Mouse (Mus musculus) kidney, postnatal 0 days (tissue): ENCODE measurements around the gene Ubn2. TPM values are rescaled to one million over a fixed set of nuclear protein-coding genes. Genes with fewer than 3 reads are reported as not detected.
A peak's percentile ranks its signal among the peaks of the same experiment; 100 is the strongest.
"Not testable (repeated sequence)": the region's sequence is repeated elsewhere in the genome, so short reads cannot be mapped to it uniquely, and the experiment has no call there.

Experiments
- ATAC-seq: fragments of 200-750 bp; cut with Nextera tagmentation; replicated peaks from 2 replicates; pipeline ENCODE4 v1.8.0; 2017; ENCODE audit warnings: low read depth, moderate number of reproducible peaks, moderate TSS enrichment, moderate library complexity; ENCODE audit not compliant: low FRiP score
- DNase-seq: peaks from one replicate; pipeline ENCODE4 v3.0.0-alpha.2; 2016; ENCODE audit warnings: low spot score
- H3K27ac ChIP-seq: fragments of 300-500 bp; sonication (generic); 2 replicates; pipeline ENCODE4 v1.5.1; 2014; ENCODE audit warnings: mild to moderate bottlenecking
- H3K27me3 ChIP-seq: fragments of 300-500 bp; sonication (generic); 2 replicates; pipeline ENCODE4 v1.6.1; 2014; ENCODE audit warnings: low read length, mixed read lengths; ENCODE audit not compliant: insufficient read depth
- H3K36me3 ChIP-seq: fragments of 300-500 bp; sonication (generic); 2 replicates; pipeline ENCODE4 v1.6.1; 2014; ENCODE audit warnings: low read length, mixed read lengths; ENCODE audit not compliant: insufficient read depth
- H3K4me1 ChIP-seq: fragments of 300-500 bp; sonication (generic); replicated peaks from 2 replicates; pipeline ENCODE4 v1.6.1; 2014; ENCODE audit warnings: antibody characterized with exemption, low read length, mixed read lengths; ENCODE audit not compliant: insufficient read depth
- H3K4me2 ChIP-seq: fragments of 300-500 bp; sonication (generic); 2 replicates; pipeline ENCODE4 v1.6.1; 2014; ENCODE audit warnings: mild to moderate bottlenecking, low read length, moderate library complexity, mixed read lengths
- H3K4me3 ChIP-seq: fragments of 300-500 bp; sonication (generic); replicated peaks from 2 replicates; pipeline ENCODE4 v1.5.1; 2014; ENCODE audit warnings: low read depth, low read length
- H3K9ac ChIP-seq: fragments of 300-500 bp; sonication (generic); 2 replicates; pipeline ENCODE4 v1.6.1; 2014; ENCODE audit warnings: low read depth, low read length
- H3K9me3 ChIP-seq: fragments of 300-500 bp; sonication (generic); replicated peaks from 2 replicates; pipeline ENCODE4 v1.6.1; 2016; ENCODE audit warnings: low read length, inconsistent platforms, mixed read lengths
- CTCF ChIP-seq: IDR thresholded peaks from 2 replicates; pipeline ENCODE4 v1.5.1; 2016; ENCODE audit warnings: antibody characterized with exemption, low read depth, mild to moderate bottlenecking, moderate library complexity
- WGBS: fragments of 180-500 bp; shearing (Covaris S2); extraction: QIAGEN DNeasy Blood & Tissue Kit; methylation state at CpG from one replicate; pipeline ENCODE4 v1.1.7; 2014; 5-methylcytosine and 5-hydroxymethylcytosine counted together
- polyA plus RNA-seq: library from polyadenylated mRNA; unstranded; fragments of >200 nt; fragmentation: Nextera tagmentation; extraction: Ambion mirVana; gene quantifications from 2 replicates; pipeline ENCODE4 v1.2.1, GENCODE M21; 2015

The Ubn2 gene
- polyA plus RNA-seq, 1 experiment from 2014 or later, result 8.3 TPM

DNA sequence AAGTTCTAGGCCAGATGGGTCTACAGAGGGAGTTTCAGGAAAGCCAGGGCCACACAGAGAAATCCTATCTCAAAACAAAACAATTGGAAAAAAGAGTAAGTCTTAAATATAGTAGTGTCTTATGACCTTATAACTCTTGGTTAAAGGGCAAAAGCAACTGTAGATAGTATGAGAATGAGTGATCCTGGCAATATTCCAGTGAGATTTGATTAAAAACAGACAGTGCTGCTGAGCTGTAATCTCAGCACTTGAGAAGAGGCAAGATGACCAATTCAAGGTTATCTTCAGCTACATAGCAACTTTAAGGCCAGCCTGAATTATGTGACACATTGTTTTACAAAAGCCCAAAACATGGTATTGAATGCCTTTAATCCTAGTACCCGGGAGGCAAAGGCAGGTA is 114.0 kb downstream of the Ubn2 start:
- no peaks in the 10 kb centered on the region for H3K36me3 ChIP-seq
- H3K27ac ChIP-seq, result no peak overlapping the region
- WGBS, result 88% methylated on average over 1 of the region's 1 CpGs
- no peak for TF ChIP-seq CTCF
- H3K4me1 ChIP-seq, result 0 out of 2 replicates have a peak, but pooled peaks cover 2% of the 10 kb centered on the region
- DNase-seq, result no peak
- no peak overlapping the region for H3K4me2 ChIP-seq
- no peak for ATAC-seq
- H3K27me3 ChIP-seq, result no peaks in the 10 kb centered on the region
- no peak overlapping the region for H3K4me3 ChIP-seq
- H3K9me3 ChIP-seq, result no peaks in the 10 kb centered on the region
- H3K9ac ChIP-seq, result no peak overlapping the region

DNA sequence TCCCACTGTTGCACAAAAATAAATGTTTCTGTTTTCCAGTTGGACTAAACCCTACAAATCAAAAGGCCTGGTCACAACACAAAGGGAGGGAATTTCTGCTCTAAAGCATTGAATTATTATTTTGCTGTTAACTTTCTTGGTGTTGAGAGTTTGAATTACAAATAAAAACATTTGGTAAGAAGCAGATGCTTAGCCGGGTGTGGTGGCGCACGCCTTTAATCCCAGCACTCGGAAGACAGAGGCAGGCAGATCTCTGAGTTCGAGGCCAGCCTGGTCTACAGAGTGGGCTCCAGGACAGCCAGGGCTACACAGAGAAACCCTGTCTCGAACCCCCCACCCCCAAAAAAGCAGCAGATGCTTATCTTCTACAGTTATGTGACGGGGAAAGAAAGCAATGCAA is 114.8 kb downstream of the Ubn2 start:
- H3K4me2 ChIP-seq, H3K9me3 ChIP-seq, H3K4me3 ChIP-seq, H3K27me3 ChIP-seq, H3K36me3 ChIP-seq, H3K9ac ChIP-seq, DNase-seq, H3K27ac ChIP-seq, H3K4me1 ChIP-seq, ATAC-seq: not testable (repeated sequence)
- 93% methylated on average over 7 of the region's 7 CpGs for WGBS

DNA sequence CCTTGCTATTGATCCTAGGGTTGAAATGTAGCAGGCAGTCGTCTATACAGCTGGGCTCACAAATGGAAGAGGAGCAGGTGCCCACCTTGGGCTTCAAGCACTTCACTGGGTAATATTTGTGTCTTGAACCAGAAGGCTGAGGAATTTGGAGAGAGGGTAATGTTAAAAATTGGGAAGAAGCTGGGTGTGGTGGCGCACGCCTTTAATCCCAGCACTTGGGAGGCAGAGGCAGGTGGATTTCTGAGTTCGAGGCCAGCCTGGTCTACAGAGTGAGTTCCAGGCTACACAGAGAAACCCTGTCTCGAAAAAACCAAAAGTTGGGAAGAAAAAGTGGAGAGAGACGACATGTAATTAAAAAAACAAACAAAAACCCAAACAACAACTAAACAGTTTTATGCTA is 116.1 kb downstream of the Ubn2 start:
- peak overlapping the region; percentile 94; the same call in 1 of the 2 replicates for H3K9ac ChIP-seq
- not testable (repeated sequence) for DNase-seq, H3K27me3 ChIP-seq, H3K4me1 ChIP-seq, H3K36me3 ChIP-seq, H3K9me3 ChIP-seq, ATAC-seq
- H3K27ac ChIP-seq, result peak overlapping the region; percentile 100
- 83% methylated on average over 6 of the region's 6 CpGs for WGBS
- peak overlapping the region; percentile 76; the same call in 1 of the 2 replicates for H3K4me3 ChIP-seq
- H3K4me2 ChIP-seq, result peak overlapping the region; percentile 67

DNA sequence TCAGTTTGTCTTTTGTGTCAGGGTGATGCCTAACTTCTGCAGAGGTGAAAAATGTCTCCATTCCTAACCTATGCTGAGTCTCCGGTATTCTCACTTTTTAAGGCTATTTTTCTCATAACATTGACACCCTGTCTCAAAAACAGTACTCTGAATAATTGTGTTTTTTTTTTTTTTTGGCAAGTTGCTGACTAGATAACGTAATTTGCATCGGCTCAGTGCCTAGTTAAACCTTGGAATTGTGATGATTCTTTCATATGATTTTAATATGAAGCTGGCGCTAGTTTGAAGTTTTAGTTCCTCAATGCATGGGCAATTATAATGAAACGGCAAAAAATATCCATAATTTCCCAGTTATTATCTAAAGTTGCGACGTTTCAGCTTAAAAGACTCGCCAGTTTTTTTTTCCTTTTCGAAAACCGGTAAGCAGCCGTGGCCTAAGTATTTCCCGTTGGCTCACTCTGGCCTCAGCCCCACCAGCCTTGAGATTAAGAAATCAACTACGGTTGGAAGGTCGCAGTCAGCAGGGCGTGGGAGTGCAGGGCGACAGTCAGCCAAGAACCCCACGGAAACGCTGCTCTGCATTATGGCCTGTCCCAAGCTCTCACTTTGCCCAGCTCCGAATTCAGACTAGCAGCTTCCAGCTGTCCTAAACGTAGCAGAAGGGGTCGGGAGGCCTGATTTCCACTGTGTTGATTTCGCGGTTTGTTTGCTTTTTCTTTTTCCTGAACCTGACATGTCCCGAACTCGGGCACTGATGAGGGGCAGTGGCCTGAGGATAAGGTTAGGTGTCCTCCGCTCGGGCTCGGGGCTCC is 116.7 kb downstream of the Ubn2 start:
- ATAC-seq (peak; percentile 51), DNase-seq (peak; percentile 83)
- 4% methylated on average over 28 of the region's 28 CpGs for WGBS
- H3K4me1 ChIP-seq, result peaks cover 9% of the 10 kb centered on the region; the same call in 1 of the 2 replicates
- no peaks in the 10 kb centered on the region for H3K27me3 ChIP-seq
- H3K27ac ChIP-seq, result peak overlapping the region; percentile 100
- H3K9ac ChIP-seq, result peak overlapping the region; percentile 94
- no peak for TF ChIP-seq CTCF
- H3K4me2 ChIP-seq, result peak overlapping the region; percentile 67
- H3K4me3 ChIP-seq, result peak overlapping the region; percentile 76
- no peaks in the 10 kb centered on the region for H3K9me3 ChIP-seq
- H3K36me3 ChIP-seq, result 0 out of 2 replicates have a peak, but pooled peaks cover 2% of the 10 kb centered on the region

DNA sequence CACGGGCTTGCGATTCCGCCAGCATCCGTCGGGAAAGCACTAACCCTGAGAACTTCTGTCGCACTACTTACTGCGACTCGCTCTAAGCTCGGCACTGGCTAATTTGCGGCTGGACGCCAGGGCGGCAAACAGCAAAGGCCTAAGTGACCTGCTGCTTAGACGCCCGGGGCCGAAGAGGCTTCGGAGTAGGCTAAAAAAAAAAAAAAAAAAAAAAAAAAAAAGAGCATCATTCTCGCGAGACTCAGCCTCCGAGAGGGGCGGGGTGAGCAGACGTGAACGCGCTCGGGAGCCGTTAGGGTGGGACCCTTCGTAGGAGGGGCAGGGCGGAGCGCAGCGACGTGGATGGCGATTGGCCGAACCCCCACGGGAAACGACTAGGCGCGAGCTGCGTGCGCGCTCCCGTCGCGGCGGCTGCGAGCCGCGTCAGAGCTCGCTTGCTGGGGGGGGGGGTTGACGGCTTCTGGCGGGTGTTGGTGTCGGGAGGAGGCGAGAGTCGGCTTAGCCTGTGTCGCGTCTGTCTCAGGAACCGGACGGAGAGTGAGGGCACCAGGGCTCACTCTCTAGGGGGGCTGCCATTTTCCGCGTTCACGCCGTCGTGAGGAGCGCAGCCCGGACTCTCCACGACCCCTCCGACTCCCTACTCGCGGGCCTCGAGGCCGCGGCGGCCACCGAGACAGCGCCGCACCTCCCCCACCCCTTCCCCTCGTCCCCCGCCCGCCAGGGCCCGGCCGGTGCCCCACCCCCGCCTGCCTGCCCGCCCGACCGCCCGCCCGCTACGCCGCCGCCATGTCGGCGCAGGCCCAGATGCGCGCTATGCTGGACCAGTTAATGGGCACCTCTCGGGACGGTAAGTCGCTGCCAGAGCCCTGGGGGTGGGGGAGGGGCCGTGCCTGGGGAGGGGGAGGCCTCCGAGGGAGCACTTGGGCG is 117.6 kb downstream of the Ubn2 start, which contains the start of gene Luc7l2:
Luc7l2 (plus strand) TSS at position 273 of the 927 bp plus-strand sequence.
- Histone ChIP-seq H3K27me3 (no peaks in the 10 kb centered on the region), H3K36me3 (0 out of 2 replicates have a peak, but pooled peaks cover 2% of the 10 kb centered on the region), H3K27ac (peak within 1 kb of the TSS; percentile 100), H3K9me3 (no peaks in the 10 kb centered on the region), H3K9ac (peak within 1 kb of the TSS; percentile 95), H3K4me3 (peak within 1 kb of the TSS; percentile 76), H3K4me2 (peak within 1 kb of the TSS; percentile 67), H3K4me1 (peaks cover 9% of the 10 kb centered on the region; the same call in 1 of the 2 replicates)
- peak; percentile 98 for DNase-seq
- WGBS, result under 1% methylated on average over 83 of the region's 98 CpGs
- peak; percentile 90 for ATAC-seq
- no peak for TF ChIP-seq CTCF
